Mouse (Mus musculus): ENCODE measurements around the gene Agpat3. TPM values are rescaled to one million over a fixed set of nuclear protein-coding genes. Genes with fewer than 3 reads are reported as not detected.

Gene Agpat3
- polyA plus RNA-seq, 1 experiment from 2014 or later, result 49.7 TPM

DNA sequence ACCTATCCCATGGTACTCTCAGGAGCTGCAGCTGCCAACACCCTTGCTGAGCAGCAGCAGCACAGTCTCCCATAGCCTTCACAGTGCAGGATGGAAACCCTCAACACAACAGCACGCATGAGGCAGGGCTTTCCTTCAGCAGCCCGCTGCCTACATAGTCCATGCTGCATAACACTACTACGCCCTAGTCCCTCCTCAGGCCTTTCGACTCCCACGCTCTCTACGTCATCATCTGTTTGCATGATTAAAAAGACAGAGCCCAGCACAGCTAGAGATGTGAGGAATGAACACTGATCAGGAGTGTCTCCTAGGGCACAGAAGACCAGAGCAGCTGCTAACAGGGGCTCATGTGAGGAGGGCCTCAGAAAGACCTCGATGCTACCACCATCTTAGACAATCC lies 131.0 kb downstream of the Agpat3 start:
- Histone ChIP-seq H3K36me3 (ENCODE audit: control insufficient read depth, insufficient read depth, low read length) (peaks cover 4% of the 10 kb centered on the region; the same call in 1 of the 2 replicates), H3K4me2 (ENCODE audit: low read depth) (no peak overlapping the region), H3K9me3 (ENCODE audit: control insufficient read depth, low read length) (no peaks in the 10 kb centered on the region), H3K4me3 (ENCODE audit: low read depth, low read length) (no peak overlapping the region), H3K4me1 (ENCODE audit: control insufficient read depth, insufficient read depth, low read length) (no peaks in the 10 kb centered on the region), H3K27me3 (ENCODE audit: control insufficient read depth, insufficient read depth, low read length) (no peaks in the 10 kb centered on the region), H3K9ac (ENCODE audit: low read length) (no peak overlapping the region), H3K27ac (ENCODE audit: low read depth, low read length) (no peak overlapping the region)
- ATAC-seq (ENCODE audit: insufficient read depth, low FRiP score, low TSS enrichment) (no peak), DNase-seq (ENCODE audit: low spot score) (no peak)
- WGBS, result 95% methylated on average over 7 of the region's 7 CpGs

DNA sequence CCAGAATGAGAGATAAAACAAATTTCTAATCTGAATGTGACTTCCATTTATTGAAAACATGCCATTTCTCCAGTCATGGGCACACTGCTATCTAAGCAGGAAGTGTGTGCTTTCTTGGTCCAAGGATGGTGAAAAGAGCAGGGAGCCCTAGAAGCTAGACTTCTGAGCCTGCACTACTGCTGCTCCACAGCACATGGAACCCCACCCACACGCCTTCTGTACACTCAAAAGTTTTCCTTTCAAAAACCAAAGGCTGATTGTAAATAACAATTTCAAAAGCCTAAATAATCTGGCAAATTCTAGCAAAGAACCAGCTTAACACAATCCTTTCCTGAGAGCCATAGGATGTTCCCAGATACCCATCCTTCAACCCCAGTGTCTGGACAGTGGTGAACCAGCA lies 132.8 kb downstream of the Agpat3 start:
- WGBS, result 89% methylated on average over 1 of the region's 1 CpGs
- H3K27me3 ChIP-seq (ENCODE audit: control insufficient read depth, insufficient read depth, low read length), result no peaks in the 10 kb centered on the region
- no peak overlapping the region for H3K27ac ChIP-seq (ENCODE audit: low read depth, low read length)
- no peak overlapping the region for H3K4me3 ChIP-seq (ENCODE audit: low read depth, low read length)
- H3K36me3 ChIP-seq (ENCODE audit: control insufficient read depth, insufficient read depth, low read length), result peaks cover 5% of the 10 kb centered on the region; the same call in 1 of the 2 replicates
- DNase-seq (ENCODE audit: low spot score), result no peak
- no peak overlapping the region for H3K4me2 ChIP-seq (ENCODE audit: low read depth)
- no peaks in the 10 kb centered on the region for H3K4me1 ChIP-seq (ENCODE audit: control insufficient read depth, insufficient read depth, low read length)
- no peak for ATAC-seq (ENCODE audit: insufficient read depth, low FRiP score, low TSS enrichment)
- H3K9me3 ChIP-seq (ENCODE audit: control insufficient read depth, low read length), result no peaks in the 10 kb centered on the region
- no peak overlapping the region for H3K9ac ChIP-seq (ENCODE audit: low read length)

Small RNA genes lying within 50 kb of the gene (microRNA-seq; reads per million reads assigned to microRNA genes)
- not detected for gene Mir7659

Other genes with a start within 250 kb of the Agpat3 start
- 15.8 and 17.8 TPM in 2 replicates for gene D10Jhu81e, start 182.7 kb downstream of the Agpat3 start, polyA plus RNA-seq (2014; fragmentation: Nextera tagmentation; extraction: Ambion mirVana)
- gene Pwp2, start 167.3 kb downstream of the Agpat3 start, polyA plus RNA-seq (2014; fragmentation: Nextera tagmentation; extraction: Ambion mirVana), result 22.7 and 24.6 TPM in 2 replicates
- 16.1 and 18.6 TPM in 2 replicates for gene Trappc10, start 107.8 kb downstream of the Agpat3 start, polyA plus RNA-seq (2014; fragmentation: Nextera tagmentation; extraction: Ambion mirVana)
- gene Rrp1, start 60.6 kb upstream of the Agpat3 start, polyA plus RNA-seq (2014; fragmentation: Nextera tagmentation; extraction: Ambion mirVana), result 257 and 278 TPM in 2 replicates
- 111 and 120 TPM in 2 replicates for gene Cstb, start 73.2 kb upstream of the Agpat3 start, polyA plus RNA-seq (2014; fragmentation: Nextera tagmentation; extraction: Ambion mirVana)
- gene Pdxk, start 112.5 kb upstream of the Agpat3 start, polyA plus RNA-seq (2014; fragmentation: Nextera tagmentation; extraction: Ambion mirVana), result 6.9 and 7.4 TPM in 2 replicates
- gene Olfr1358, start 164.9 kb upstream of the Agpat3 start, polyA plus RNA-seq (2014; fragmentation: Nextera tagmentation; extraction: Ambion mirVana), result not detected in 2 replicates
- gene Ilvbl, start 221.9 kb upstream of the Agpat3 start, polyA plus RNA-seq (2014; fragmentation: Nextera tagmentation; extraction: Ambion mirVana), result 31.8 and 33.6 TPM in 2 replicates
- gene Syde1, start 239.5 kb upstream of the Agpat3 start, polyA plus RNA-seq (2014; fragmentation: Nextera tagmentation; extraction: Ambion mirVana), result 13.9 and 14.0 TPM in 2 replicates